Mouse (Mus musculus) limb, embryonic 12.5 days (tissue): ENCODE results near the gene Tep1. TPM values are rescaled to one million over a fixed set of nuclear protein-coding genes. Genes with fewer than 3 reads are reported as not detected.
"Not testable (repeated sequence)": the region's sequence is repeated elsewhere in the genome, so short reads cannot be mapped to it uniquely, and the experiment has no call there.

Source experiments
- ATAC-seq: fragments of 200-750 bp; cut with Nextera tagmentation; 2 replicates; pipeline ENCODE4 v1.8.0; 2017; ENCODE audit warnings: low read depth, moderate TSS enrichment; ENCODE audit not compliant: insufficient number of reproducible peaks, insufficient read depth, low FRiP score, low TSS enrichment
- H3K27ac ChIP-seq: fragments of 300-500 bp; sonication (generic); 2 replicates; pipeline ENCODE4 v1.5.1; 2016; ENCODE audit warnings: mild to moderate bottlenecking, moderate library complexity
- H3K27me3 ChIP-seq: fragments of 300-500 bp; sonication (generic); 2 replicates; pipeline ENCODE4 v1.6.1; 2016; ENCODE audit warnings: mild to moderate bottlenecking, moderate library complexity
- H3K36me3 ChIP-seq: fragments of 300-500 bp; sonication (generic); 2 replicates; pipeline ENCODE4 v1.6.1; 2016; ENCODE audit warnings: mild to moderate bottlenecking, moderate library complexity
- H3K4me1 ChIP-seq: fragments of 300-500 bp; sonication (generic); replicated peaks from 2 replicates; pipeline ENCODE4 v1.6.1; 2016
- H3K4me2 ChIP-seq: fragments of 300-500 bp; sonication (generic); 2 replicates; pipeline ENCODE4 v1.6.1; 2016; ENCODE audit warnings: mild to moderate bottlenecking, moderate library complexity
- H3K4me3 ChIP-seq: fragments of 300-500 bp; sonication (generic); replicated peaks from 2 replicates; pipeline ENCODE4 v1.5.1; 2016; ENCODE audit warnings: mild to moderate bottlenecking
- H3K9ac ChIP-seq: fragments of 300-500 bp; sonication (generic); replicated peaks from 2 replicates; pipeline ENCODE4 v1.6.1; 2016; ENCODE audit warnings: mild to moderate bottlenecking, moderate library complexity
- H3K9me3 ChIP-seq: fragments of 300-500 bp; sonication (generic); 2 replicates; pipeline ENCODE4 v1.6.1; 2016; ENCODE audit warnings: mild to moderate bottlenecking, moderate library complexity
- WGBS: fragments of 180-500 bp; shearing (Covaris S2); methylation state at CpG from one replicate; pipeline ENCODE4 v1.1.7; 2016; 5-methylcytosine and 5-hydroxymethylcytosine counted together
- polyA plus RNA-seq: library from polyadenylated mRNA; unstranded; fragments of >200 nt; fragmentation: Nextera tagmentation; extraction: Ambion mirVana; gene quantifications from 2 replicates; pipeline ENCODE4 v1.2.1, GENCODE M21; 2016

The Tep1 gene
- 5.5 and 7.4 TPM in 2 replicates for polyA plus RNA-seq

- Histone ChIP-seq H3K36me3 (0 out of 2 replicates have a peak, but pooled peaks cover 5% of the 10 kb centered on the region), H3K27me3 (no peaks in the 10 kb centered on the region), H3K9ac (peak within 1 kb of the TSS; percentile 59), H3K4me2 (peak within 1 kb of the TSS; percentile 63), H3K4me1 (no peaks in the 10 kb centered on the region), H3K9me3 (no peaks in the 10 kb centered on the region), H3K27ac (peak within 1 kb of the TSS; percentile 78), H3K4me3 (peak within 1 kb of the TSS; percentile 48)
- ATAC-seq = peak; percentile 84
- WGBS = 8% methylated on average over 32 of the region's 32 CpGs
These were observed at the start of gene Tep1 for GRCm38 (mm10) chr14:50869889-50870804. TSS of gene Tep1 (minus strand) at chr14:50870560.

GRCm38 (mm10) chr14:50911356-50911755, 41.0 kb upstream of the Tep1 start:
- Histone ChIP-seq H3K9ac (no peak overlapping the region), H3K27me3 (no peaks in the 10 kb centered on the region), H3K4me1 (no peaks in the 10 kb centered on the region), H3K9me3 (no peaks in the 10 kb centered on the region), H3K4me3 (no peak overlapping the region), H3K36me3 (peaks cover 57% of the 10 kb centered on the region), H3K4me2 (no peak overlapping the region), H3K27ac (no peak overlapping the region)
- ATAC-seq = no peak
- WGBS = 61% methylated on average over 3 of the region's 3 CpGs

- no peak for ATAC-seq
- peaks cover 8% of the 10 kb centered on the region for H3K4me1 ChIP-seq
- WGBS = 76% methylated on average over 4 of the region's 4 CpGs
- H3K4me2 ChIP-seq = no peak overlapping the region
- H3K36me3 ChIP-seq = peaks cover 27% of the 10 kb centered on the region
- H3K4me3 ChIP-seq = no peak overlapping the region
- H3K27ac ChIP-seq = no peak overlapping the region
- H3K9ac ChIP-seq = no peak overlapping the region
- H3K27me3 ChIP-seq = no peaks in the 10 kb centered on the region
- H3K9me3 ChIP-seq = no peaks in the 10 kb centered on the region
These were observed 37.8 kb upstream of the Tep1 start for GRCm38 (mm10) chr14:50908126-50908525.

GRCm38 (mm10) chr14:50905327-50905726, 35.0 kb upstream of the Tep1 start:
- ATAC-seq, H3K4me1 ChIP-seq, H3K9ac ChIP-seq, H3K9me3 ChIP-seq, H3K27ac ChIP-seq, H3K36me3 ChIP-seq, H3K4me3 ChIP-seq, H3K4me2 ChIP-seq, H3K27me3 ChIP-seq: not testable (repeated sequence)

- 85% methylated on average over 4 of the region's 4 CpGs for WGBS
- Histone ChIP-seq H3K4me1 (peaks cover 8% of the 10 kb centered on the region), H3K4me2 (no peak overlapping the region), H3K9me3 (no peaks in the 10 kb centered on the region), H3K9ac (no peak overlapping the region), H3K36me3 (no peaks in the 10 kb centered on the region), H3K4me3 (no peak overlapping the region), H3K27me3 (peaks cover 6% of the 10 kb centered on the region; the same call in 1 of the 2 replicates), H3K27ac (no peak overlapping the region)
- ATAC-seq = no peak
These were observed 34.4 kb upstream of the Tep1 start for GRCm38 (mm10) chr14:50904828-50905129.

- Histone ChIP-seq H3K27me3 (peaks cover 6% of the 10 kb centered on the region; the same call in 1 of the 2 replicates), H3K27ac (peak overlapping the region; percentile 41; the same call in 1 of the 2 replicates), H3K4me2 (peak overlapping the region; percentile 62), H3K9ac (peak overlapping the region; percentile 42), H3K9me3 (no peaks in the 10 kb centered on the region), H3K4me1 (peaks cover 8% of the 10 kb centered on the region), H3K4me3 (peak overlapping the region; percentile 41), H3K36me3 (no peaks in the 10 kb centered on the region)
- 5% methylated on average over 26 of the region's 26 CpGs for WGBS
- peak; percentile 71; the same call in 1 of the 2 replicates for ATAC-seq
These were observed 33.8 kb upstream of the Tep1 start for GRCm38 (mm10) chr14:50903973-50904827.

GRCm38 (mm10) chr14:50897992-50898391, 27.6 kb upstream of the Tep1 start:
- ATAC-seq, H3K9ac ChIP-seq, H3K9me3 ChIP-seq, H3K4me2 ChIP-seq, H3K27ac ChIP-seq, H3K4me3 ChIP-seq, H3K4me1 ChIP-seq, H3K36me3 ChIP-seq: not testable (repeated sequence)
- peaks cover 39% of the 10 kb centered on the region for H3K27me3 ChIP-seq
- WGBS = 91% methylated on average over 2 of the region's 2 CpGs

- no peak within 1 kb of the TSS for H3K27ac ChIP-seq
- H3K4me1 ChIP-seq = peaks cover 8% of the 10 kb centered on the region; the same call in 1 of the 2 replicates
- no peaks in the 10 kb centered on the region for H3K36me3 ChIP-seq
- 43% methylated on average over 7 of the region's 7 CpGs for WGBS
- peaks cover 39% of the 10 kb centered on the region for H3K27me3 ChIP-seq
- ATAC-seq = no peak
- H3K4me2 ChIP-seq = peak within 1 kb of the TSS; percentile 67
- H3K9me3 ChIP-seq = no peaks in the 10 kb centered on the region
- peak within 1 kb of the TSS; percentile 41 for H3K4me3 ChIP-seq
- peak within 1 kb of the TSS; percentile 48; the same call in 1 of the 2 replicates for H3K9ac ChIP-seq
These were observed 27.0 kb upstream of the Tep1 start, which contains the start of gene Klhl33 for GRCm38 (mm10) chr14:50897374-50897765. TSS of gene Klhl33 (minus strand) at chr14:50897507.

- Histone ChIP-seq H3K9ac (peak overlapping the region; percentile 48; the same call in 1 of the 2 replicates), H3K4me1 (peaks cover 8% of the 10 kb centered on the region; the same call in 1 of the 2 replicates), H3K4me3 (peak overlapping the region; percentile 41), H3K36me3 (no peaks in the 10 kb centered on the region), H3K27ac (no peak overlapping the region), H3K9me3 (no peaks in the 10 kb centered on the region), H3K4me2 (peak overlapping the region; percentile 67), H3K27me3 (peaks cover 39% of the 10 kb centered on the region)
- WGBS = 18% methylated on average over 23 of the region's 23 CpGs
- ATAC-seq = no peak
These were observed 26.5 kb upstream of the Tep1 start for GRCm38 (mm10) chr14:50896747-50897373.

- no peak for ATAC-seq
- Histone ChIP-seq H3K36me3 (no peaks in the 10 kb centered on the region), H3K9me3 (no peaks in the 10 kb centered on the region), H3K4me2 (peak overlapping the region; percentile 67), H3K4me3 (peak overlapping the region; percentile 41), H3K4me1 (peaks cover 8% of the 10 kb centered on the region; the same call in 1 of the 2 replicates), H3K9ac (peak overlapping the region; percentile 48; the same call in 1 of the 2 replicates), H3K27me3 (peaks cover 39% of the 10 kb centered on the region), H3K27ac (no peak overlapping the region)
- 20% methylated on average over 19 of the region's 19 CpGs for WGBS
These were observed 25.8 kb upstream of the Tep1 start for GRCm38 (mm10) chr14:50895985-50896746.
